Comparison of ENCODE assay signal across 20 mouse cellular contexts in the genomic region with DNA sequence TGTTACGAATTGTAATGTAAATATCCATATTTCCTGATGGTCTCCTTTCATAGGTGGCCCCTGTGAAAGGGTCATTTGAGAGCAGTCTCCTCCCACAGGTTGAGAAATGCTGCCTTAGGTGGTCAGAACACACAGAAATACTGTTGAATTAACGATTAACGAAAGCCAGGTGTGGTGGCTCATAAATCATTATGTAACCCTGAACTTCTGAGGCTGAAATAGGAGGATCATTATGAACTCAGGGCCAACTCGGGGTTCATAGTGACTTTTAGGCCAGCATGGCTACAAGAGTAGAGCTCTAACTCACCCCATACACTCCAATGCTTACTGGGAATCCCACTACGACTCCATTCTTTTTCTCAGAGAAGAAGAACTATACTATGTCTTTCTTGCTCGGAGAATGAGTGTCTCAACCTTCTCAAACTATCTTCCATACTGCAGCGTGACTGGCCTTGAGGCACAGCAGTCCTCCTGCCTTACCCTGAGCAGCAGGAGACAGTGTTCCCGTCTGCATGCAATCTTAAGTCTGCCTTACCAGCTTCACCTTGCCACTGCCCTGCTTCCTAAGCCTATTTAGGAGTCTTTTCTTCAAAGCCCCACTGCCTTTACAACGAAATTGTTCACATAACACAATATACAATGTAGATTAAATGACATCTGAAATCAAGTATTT. TPM values are rescaled to one million over a fixed set of nuclear protein-coding genes. Genes with fewer than 3 reads are reported as not detected.
DNase-seq lines count a peak whose midpoint lies in the region; ATAC-seq and TF ChIP-seq lines count a peak whose summit lies in the region.
"Had no signal": no experiment of that assay in that cellular context is flagged by ENCODE, and none has a peak within 500 bp of the region (broad histone marks: within the 10 kb centered on the region; RNA-seq: fewer than 3 reads in every experiment).

No protein-coding gene starts in this region.

- H3K27me3 ChIP-seq in kidney, postnatal 0 days (ENCODE audit: insufficient read depth, low read length) = no peaks in the 10 kb centered on the region
- H3K27me3 ChIP-seq in stomach, embryonic 15.5 days (replicated peaks) = no peaks in the 10 kb centered on the region
- H3K27me3 ChIP-seq in forebrain, embryonic 10.5 days (ENCODE audit: poor library complexity, severe bottlenecking) = no peaks in the 10 kb centered on the region
- H3K27me3 ChIP-seq: embryonic facial prominence, embryonic 12.5 days; heart, embryonic 12.5 days; hindbrain, embryonic 15.5 days had no signal

- H3K4me2 ChIP-seq in kidney, postnatal 0 days (ENCODE audit: low read length) = no peak overlapping the region
- H3K4me2 ChIP-seq in stomach, embryonic 15.5 days = no peak overlapping the region
- H3K4me2 ChIP-seq: embryonic facial prominence, embryonic 12.5 days; heart, embryonic 12.5 days; hindbrain, embryonic 15.5 days had no signal

- WGBS in kidney, postnatal 0 days = 55% methylated on average over 9 of the region's 9 CpGs
- WGBS in stomach, embryonic 15.5 days = 64% methylated on average over 9 of the region's 9 CpGs
- WGBS in forebrain, embryonic 10.5 days = 88% methylated on average over 9 of the region's 9 CpGs

- H3K4me1 ChIP-seq in kidney, postnatal 0 days (replicated peaks; ENCODE audit: insufficient read depth, low read length) = no peaks in the 10 kb centered on the region
- no peaks in the 10 kb centered on the region for H3K4me1 ChIP-seq in stomach, embryonic 15.5 days
- no peaks in the 10 kb centered on the region for H3K4me1 ChIP-seq in forebrain, embryonic 10.5 days
- H3K4me1 ChIP-seq: embryonic facial prominence, embryonic 12.5 days; hindbrain, embryonic 15.5 days had no signal

- H3K9ac ChIP-seq in kidney, postnatal 0 days (ENCODE audit: low read depth, low read length) = no peak overlapping the region
- no peak overlapping the region for H3K9ac ChIP-seq in stomach, embryonic 15.5 days
- H3K9ac ChIP-seq: embryonic facial prominence, embryonic 12.5 days; heart, embryonic 12.5 days; hindbrain, embryonic 15.5 days had no signal

- H3K4me3 ChIP-seq in kidney, postnatal 0 days (replicated peaks; ENCODE audit: low read depth, low read length) = no peak overlapping the region
- no peak overlapping the region for H3K4me3 ChIP-seq in stomach, embryonic 15.5 days (replicated peaks)
- H3K4me3 ChIP-seq in forebrain, embryonic 10.5 days = no peak overlapping the region
- H3K4me3 ChIP-seq: embryonic facial prominence, embryonic 12.5 days; gastrocnemius, adult 2 months; heart, embryonic 12.5 days; hindbrain, embryonic 15.5 days; layer of hippocampus, adult 2 months had no signal

- no peaks in the 10 kb centered on the region for H3K9me3 ChIP-seq in kidney, postnatal 0 days (replicated peaks; ENCODE audit: low read length)
- H3K9me3 ChIP-seq in stomach, embryonic 15.5 days = no peaks in the 10 kb centered on the region
- H3K9me3 ChIP-seq in forebrain, embryonic 10.5 days = no peaks in the 10 kb centered on the region
- H3K9me3 ChIP-seq: embryonic facial prominence, embryonic 12.5 days; heart, embryonic 12.5 days; hindbrain, embryonic 15.5 days had no signal

- H3K27ac ChIP-seq in kidney, postnatal 0 days = peak overlapping the region; percentile 31; the same call in 1 of the 2 replicates
- H3K27ac ChIP-seq in stomach, embryonic 15.5 days = peak overlapping the region; percentile 78
- H3K27ac ChIP-seq in forebrain, embryonic 10.5 days = no peak overlapping the region
- H3K27ac ChIP-seq: embryonic facial prominence, embryonic 12.5 days; gastrocnemius, adult 2 months; hindbrain, embryonic 15.5 days; layer of hippocampus, adult 2 months had no signal

- DNase-seq in embryo, embryonic 11 days = peak; percentile 32
- no peak for DNase-seq in embryo, embryonic 9.5 days (ENCODE audit: extremely low spot score)
- peak; percentile 19 for DNase-seq in lung, postnatal 25 days (ENCODE audit: low spot score)
- DNase-seq in lung, postnatal 10 days = no peak
- peak; percentile 34 for DNase-seq in kidney, postnatal 0 days (ENCODE audit: low spot score)
- no peak for DNase-seq in MN1 (ENCODE audit: low spot score)
- DNase-seq in forebrain, embryonic 10.5 days (ENCODE audit: extremely low spot score, low spot score) = no peak
- DNase-seq: adrenal gland, adult 2 months; cerebellum, adult 11-12 months; cerebellum, postnatal 25 days; gastrocnemius, adult 2 months; left cerebral cortex, postnatal 4 days; lung, adult 18-20 months; right cerebral cortex, postnatal 14 days had no signal

- ATAC-seq in kidney, postnatal 0 days (replicated peaks; ENCODE audit: low FRiP score, low read depth) = no peak
- ATAC-seq in stomach, embryonic 15.5 days (ENCODE audit: insufficient read depth, low FRiP score, low read depth) = peak; percentile 43; the same call in 1 of the 2 replicates
- ATAC-seq: midbrain, embryonic 16.5 days had no signal

- H3K36me3 ChIP-seq in kidney, postnatal 0 days (ENCODE audit: insufficient read depth, low read length) = peaks cover 50% of the 10 kb centered on the region
- H3K36me3 ChIP-seq in stomach, embryonic 15.5 days = peaks cover 34% of the 10 kb centered on the region
- H3K36me3 ChIP-seq in forebrain, embryonic 10.5 days (replicated peaks) = peaks cover 97% of the 10 kb centered on the region

- no peak for TF ChIP-seq CTCF in kidney, postnatal 0 days (IDR thresholded peaks at IDR 0.05; ENCODE audit: low read depth)

RNA-seq across cellular contexts. Expression of gene Kpnb1, which starts 23.2 kb away (rescaled TPM):
- polyA plus RNA-seq in kidney, postnatal 0 days (2015; fragmentation: Nextera tagmentation; extraction: Ambion mirVana) = 34.0 and 35.8 TPM in 2 replicates
- polyA plus RNA-seq in stomach, embryonic 15.5 days (2015; fragmentation: Nextera tagmentation; extraction: Ambion mirVana) = 47.2 and 50.2 TPM in 2 replicates
- 98.3 and 99.9 TPM in 2 replicates for polyA plus RNA-seq in forebrain, embryonic 10.5 days (2016; fragmentation: Nextera tagmentation; extraction: Ambion mirVana)

RNA-seq across cellular contexts. Expression of gene Tbkbp1, which starts 59.6 kb away (rescaled TPM):
- polyA plus RNA-seq in kidney, postnatal 0 days (2015; fragmentation: Nextera tagmentation; extraction: Ambion mirVana) = 4.6 and 5.5 TPM in 2 replicates
- 4.1 and 5.3 TPM in 2 replicates for polyA plus RNA-seq in stomach, embryonic 15.5 days (2015; fragmentation: Nextera tagmentation; extraction: Ambion mirVana)
- 3.9 and 4.0 TPM in 2 replicates for polyA plus RNA-seq in forebrain, embryonic 10.5 days (2016; fragmentation: Nextera tagmentation; extraction: Ambion mirVana)

Comparison
In these comparisons a context has a peak if more than half of its experiments do, and no peak if none do; other contexts are left out.
1. DNase-seq: peak in embryo, embryonic 11 days (single experiment), lung, postnatal 25 days (single experiment) and kidney, postnatal 0 days (single experiment); none in embryo, embryonic 9.5 days (single experiment), lung, postnatal 10 days (single experiment), MN1 (single experiment) and forebrain, embryonic 10.5 days (single experiment).